Mouse (Mus musculus) embryonic facial prominence, embryonic 10.5 days (tissue): ENCODE measurements around the gene Fbxw16. TPM values are rescaled to one million over a fixed set of nuclear protein-coding genes. Genes with fewer than 3 reads are reported as not detected.
"Not testable (repeated sequence)": the region's sequence is repeated elsewhere in the genome, so short reads cannot be mapped to it uniquely, and the experiment has no call there.

ENCODE experiments used
- DNase-seq: peaks from one replicate; pipeline ENCODE4 v3.0.0-alpha.2; 2017; ENCODE audit warnings: low spot score
- H3K27ac ChIP-seq: fragments of 300-500 bp; sonication (generic); replicated peaks from 2 replicates; pipeline ENCODE4 v1.5.1; 2016; ENCODE audit warnings: mild to moderate bottlenecking
- H3K27me3 ChIP-seq: fragments of 300-500 bp; sonication (generic); replicated peaks from 2 replicates; pipeline ENCODE4 v1.6.1; 2016; ENCODE audit warnings: low read depth, mild to moderate bottlenecking; ENCODE audit not compliant: poor library complexity, severe bottlenecking
- H3K36me3 ChIP-seq: fragments of 300-500 bp; sonication (generic); replicated peaks from 2 replicates; pipeline ENCODE4 v1.6.1; 2016; ENCODE audit warnings: mild to moderate bottlenecking, moderate library complexity
- H3K4me1 ChIP-seq: fragments of 300-500 bp; sonication (generic); 2 replicates; pipeline ENCODE4 v1.6.1; 2016
- H3K4me3 ChIP-seq: fragments of 300-500 bp; sonication (generic); 2 replicates; pipeline ENCODE4 v1.5.1; 2016; ENCODE audit warnings: mild to moderate bottlenecking, moderate library complexity
- H3K9me3 ChIP-seq: fragments of 300-500 bp; sonication (generic); 2 replicates; pipeline ENCODE4 v1.6.1; 2016; ENCODE audit warnings: mild to moderate bottlenecking
- WGBS: fragments of 180-500 bp; shearing (Covaris S2); methylation state at CpG from one replicate; pipeline ENCODE4 v1.1.7; 2016; 5-methylcytosine and 5-hydroxymethylcytosine counted together
- polyA plus RNA-seq: library from polyadenylated mRNA; unstranded; fragments of >200 nt; fragmentation: Nextera tagmentation; extraction: Ambion mirVana; gene quantifications from 2 replicates; pipeline ENCODE4 v1.2.1, GENCODE M21; 2016

The Fbxw16 gene
- polyA plus RNA-seq = not detected in 2 replicates

- no peaks in the 10 kb centered on the region for H3K4me1 ChIP-seq
- no peak for DNase-seq
- H3K9me3 ChIP-seq = no peaks in the 10 kb centered on the region
- no peaks in the 10 kb centered on the region for H3K27me3 ChIP-seq
- no peak within 1 kb of the TSS for H3K4me3 ChIP-seq
- no peak within 1 kb of the TSS for H3K27ac ChIP-seq
- H3K36me3 ChIP-seq = no peaks in the 10 kb centered on the region
These were observed at the start of gene Fbxw16 for GRCm38 (mm10) chr9:109449040-109449439. Gene Fbxw16, minus strand, starts transcription at chr9:109449140.

DNA sequence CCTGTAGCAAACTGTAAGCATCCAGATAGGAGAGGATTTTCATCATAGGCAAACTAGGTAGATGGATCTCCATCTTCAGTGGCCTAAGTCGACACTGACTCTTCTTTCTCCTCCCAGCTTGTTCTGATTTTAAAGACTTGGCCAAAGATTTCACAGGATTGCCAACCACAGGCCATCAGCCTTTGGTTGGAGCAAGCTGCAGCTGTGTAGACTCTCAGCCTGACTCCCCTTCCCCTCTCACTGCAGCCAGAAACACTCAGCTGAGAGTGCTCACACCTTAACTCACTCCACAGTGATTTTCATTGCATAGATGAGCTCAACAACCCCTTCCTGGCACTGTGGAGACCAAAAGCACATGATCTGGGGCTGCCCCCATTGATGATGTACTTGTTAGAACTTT is 46.8 kb upstream of the Fbxw16 start, which contains the start of gene Fbxw19:
Gene Fbxw19 (minus strand): TSS at position 101 of the 400 bp plus-strand sequence.
- H3K4me1 ChIP-seq = not testable (repeated sequence)

GRCm38 (mm10) chr9:109432956-109433355 is 16.0 kb downstream of the Fbxw16 start:
- H3K36me3 ChIP-seq = no peaks in the 10 kb centered on the region
- H3K27ac ChIP-seq = no peak overlapping the region
- 92% methylated on average over 1 of the region's 1 CpGs for WGBS
- H3K27me3 ChIP-seq = no peaks in the 10 kb centered on the region
- H3K4me1 ChIP-seq = no peaks in the 10 kb centered on the region
- H3K9me3 ChIP-seq = no peaks in the 10 kb centered on the region
- no peak overlapping the region for H3K4me3 ChIP-seq
- DNase-seq = no peak

More for the DNA sequence above, 46.8 kb upstream of the Fbxw16 start, which contains the start of gene Fbxw19:
- not testable (repeated sequence) for H3K27ac ChIP-seq, H3K4me3 ChIP-seq, H3K9me3 ChIP-seq, H3K36me3 ChIP-seq, DNase-seq, H3K27me3 ChIP-seq
- 81% methylated on average over 1 of the region's 1 CpGs for WGBS

GRCm38 (mm10) chr9:109404196-109404595 is 44.7 kb downstream of the Fbxw16 start, which contains the start of gene Fbxw22:
Gene Fbxw22, minus strand, starts transcription at chr9:109404296.
- not testable (repeated sequence) for H3K27me3 ChIP-seq, DNase-seq, H3K4me1 ChIP-seq, H3K36me3 ChIP-seq, H3K4me3 ChIP-seq, H3K27ac ChIP-seq, H3K9me3 ChIP-seq
- WGBS = 78% methylated on average over 4 of the region's 4 CpGs

Other genes starting within 250 kb of the Fbxw16 start
- gene Fbxw20, start 214.4 kb downstream of the Fbxw16 start, polyA plus RNA-seq = not detected in 2 replicates
- gene Fbxw14, start 161.5 kb downstream of the Fbxw16 start, polyA plus RNA-seq = not detected in 2 replicates
- gene Fbxw28, start 109.5 kb downstream of the Fbxw16 start, polyA plus RNA-seq = not detected in 2 replicates
- gene Fbxw22, start 44.8 kb downstream of the Fbxw16 start, polyA plus RNA-seq = not detected in 2 replicates
- not detected in 2 replicates for gene Fbxw19, start 46.7 kb upstream of the Fbxw16 start, polyA plus RNA-seq
- gene Fbxw15, start 119.1 kb upstream of the Fbxw16 start, polyA plus RNA-seq = not detected in 2 replicates
- not detected in 2 replicates for gene Fbxw24, start 176.9 kb upstream of the Fbxw16 start, polyA plus RNA-seq
- not detected in 2 replicates for gene Fbxw25, start 215.5 kb upstream of the Fbxw16 start, polyA plus RNA-seq